Mouse (Mus musculus): ENCODE results near the gene Rin2.
"Not testable (repeated sequence)": the region's sequence is repeated elsewhere in the genome, so short reads cannot be mapped to it uniquely, and the experiment has no call there.

Gene Rin2

DNA sequence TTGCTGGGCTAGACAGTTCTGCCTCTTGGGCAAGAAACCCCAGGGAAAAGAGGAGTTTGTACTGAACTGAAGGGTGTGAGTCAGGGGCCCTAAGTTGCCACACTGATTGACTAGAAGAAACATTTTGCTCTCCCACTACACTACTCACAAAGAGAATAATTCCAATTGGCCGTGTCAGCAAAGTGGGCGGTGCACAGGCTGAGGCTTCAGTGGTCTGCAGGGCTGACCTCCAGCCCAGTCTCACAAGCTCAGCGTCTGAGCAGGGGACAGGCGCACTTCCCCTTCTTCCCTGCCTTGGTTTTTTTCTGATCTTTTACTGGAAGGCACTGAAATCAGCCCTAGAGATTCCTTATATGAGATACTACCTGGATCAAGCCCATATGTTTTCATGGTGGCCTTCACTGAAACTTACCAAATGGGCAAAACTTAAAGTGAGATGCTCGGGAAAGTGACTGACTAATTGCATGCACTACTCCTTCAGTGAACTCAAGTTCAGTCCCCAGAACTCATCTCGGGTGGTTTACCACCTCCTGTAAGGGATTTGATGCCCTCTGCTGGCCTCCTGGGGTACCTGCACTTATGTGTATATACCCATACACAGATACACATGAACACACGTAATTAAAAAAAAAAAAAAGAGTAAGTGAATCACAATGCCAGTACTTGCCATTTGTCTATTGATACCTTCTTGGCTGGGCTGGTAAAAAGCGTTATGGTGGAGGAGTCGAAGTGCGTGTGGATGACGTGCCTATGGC, 191.9 kb downstream of the Rin2 start:
- DNase-seq: no peak

GRCm38 (mm10) chr2:145871308-145871707, 196.3 kb downstream of the Rin2 start:
- DNase-seq: no peak

GRCm38 (mm10) chr2:145872099-145872498, 197.1 kb downstream of the Rin2 start:
- DNase-seq: no peak

DNA sequence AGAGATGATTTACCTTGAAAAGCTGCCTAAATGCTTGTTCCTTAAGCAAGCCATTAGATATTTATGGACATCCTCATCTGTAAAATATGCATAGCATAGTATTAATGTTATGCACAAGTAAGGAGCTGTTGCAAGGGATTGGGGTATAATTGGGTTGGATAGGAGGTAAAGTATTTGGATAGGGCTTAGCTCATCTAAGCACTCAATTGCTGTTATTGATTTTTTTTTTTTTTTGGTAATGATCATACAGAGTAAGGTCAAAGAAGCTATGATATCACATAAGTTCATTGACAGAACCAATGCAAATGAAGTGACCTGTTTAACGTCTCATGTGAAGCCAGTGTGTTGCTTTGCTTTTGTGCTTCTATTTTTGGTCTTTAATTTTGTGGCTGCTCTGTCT, 198.9 kb downstream of the Rin2 start:
- no peak for DNase-seq

DNA sequence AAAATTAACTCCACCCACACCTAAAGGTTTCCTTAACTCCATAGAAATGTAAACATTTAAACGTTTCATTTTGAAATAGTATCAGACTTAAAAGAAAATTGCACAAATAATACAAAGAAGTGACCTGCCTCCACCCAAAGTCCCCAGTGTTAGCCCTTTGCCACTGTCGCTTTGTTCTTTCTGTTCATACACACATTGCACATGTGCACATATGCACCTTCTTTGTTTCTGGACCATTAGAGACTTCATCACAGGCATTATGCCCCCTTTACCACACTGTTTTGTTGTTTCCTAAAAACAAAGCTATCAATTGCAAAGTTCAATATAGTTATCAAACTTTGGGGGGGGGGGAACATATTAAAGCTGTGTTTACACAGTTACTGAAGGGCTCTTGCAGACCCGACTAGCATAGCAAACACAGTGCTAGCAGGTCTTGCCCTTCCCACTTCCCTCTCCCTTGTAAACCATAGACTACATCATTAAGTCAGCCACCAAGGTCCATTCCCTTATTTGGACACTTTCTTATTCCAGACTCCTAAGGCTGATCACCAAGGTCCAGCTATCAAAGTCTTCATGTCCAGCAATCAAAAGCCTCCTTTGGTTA, 200.0 kb downstream of the Rin2 start:
- DNase-seq: no peak

- no peak for DNase-seq
Measured at GRCm38 (mm10) chr2:145877191-145877590, 202.2 kb downstream of the Rin2 start.

DNA sequence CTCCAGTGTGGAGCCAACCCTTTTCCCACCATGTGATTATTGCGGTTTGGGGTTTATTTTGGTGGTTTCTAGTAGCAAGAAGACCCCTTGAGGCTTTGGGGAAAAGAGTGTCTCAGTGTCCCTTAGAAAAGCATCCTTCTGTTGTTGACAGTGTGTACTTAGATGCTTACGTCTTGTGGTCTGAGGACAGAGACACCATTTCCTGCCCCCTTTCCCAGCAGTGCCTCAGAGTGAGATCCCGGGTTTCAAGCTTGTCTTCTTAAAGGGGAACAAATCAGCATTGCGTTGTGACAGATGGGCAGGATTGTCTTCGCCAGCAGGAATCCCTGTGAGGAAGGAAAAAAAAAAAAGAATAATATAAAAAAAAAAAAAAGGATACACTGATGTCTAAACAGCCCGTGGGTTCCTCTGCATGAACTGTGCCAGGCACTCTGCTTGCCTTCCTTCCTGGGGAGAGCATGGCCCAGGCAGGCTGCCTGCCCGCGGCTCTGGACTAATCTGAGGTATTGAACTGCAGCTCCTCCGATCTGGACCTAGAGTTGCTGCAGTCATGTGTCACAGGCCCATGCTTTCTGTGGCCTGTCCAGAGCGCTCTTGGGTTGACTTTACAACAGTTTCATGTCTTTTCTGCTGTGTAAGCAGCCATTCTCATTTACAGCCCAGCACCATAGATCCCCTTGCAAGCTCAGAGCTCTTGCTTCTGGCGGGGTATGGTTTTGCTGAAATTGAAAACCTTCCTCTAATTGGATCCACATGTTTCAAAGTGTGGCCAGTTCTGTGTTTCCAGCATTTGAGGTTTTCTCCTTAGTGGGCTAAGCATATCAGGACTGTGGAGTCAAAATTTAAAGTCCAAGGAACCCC, 206.1 kb downstream of the Rin2 start:
- no peak for DNase-seq

GRCm38 (mm10) chr2:145881932-145882331, 206.9 kb downstream of the Rin2 start:
- DNase-seq: no peak

- no peak for DNase-seq
Measured at GRCm38 (mm10) chr2:145882398-145882797, 207.4 kb downstream of the Rin2 start.

DNA sequence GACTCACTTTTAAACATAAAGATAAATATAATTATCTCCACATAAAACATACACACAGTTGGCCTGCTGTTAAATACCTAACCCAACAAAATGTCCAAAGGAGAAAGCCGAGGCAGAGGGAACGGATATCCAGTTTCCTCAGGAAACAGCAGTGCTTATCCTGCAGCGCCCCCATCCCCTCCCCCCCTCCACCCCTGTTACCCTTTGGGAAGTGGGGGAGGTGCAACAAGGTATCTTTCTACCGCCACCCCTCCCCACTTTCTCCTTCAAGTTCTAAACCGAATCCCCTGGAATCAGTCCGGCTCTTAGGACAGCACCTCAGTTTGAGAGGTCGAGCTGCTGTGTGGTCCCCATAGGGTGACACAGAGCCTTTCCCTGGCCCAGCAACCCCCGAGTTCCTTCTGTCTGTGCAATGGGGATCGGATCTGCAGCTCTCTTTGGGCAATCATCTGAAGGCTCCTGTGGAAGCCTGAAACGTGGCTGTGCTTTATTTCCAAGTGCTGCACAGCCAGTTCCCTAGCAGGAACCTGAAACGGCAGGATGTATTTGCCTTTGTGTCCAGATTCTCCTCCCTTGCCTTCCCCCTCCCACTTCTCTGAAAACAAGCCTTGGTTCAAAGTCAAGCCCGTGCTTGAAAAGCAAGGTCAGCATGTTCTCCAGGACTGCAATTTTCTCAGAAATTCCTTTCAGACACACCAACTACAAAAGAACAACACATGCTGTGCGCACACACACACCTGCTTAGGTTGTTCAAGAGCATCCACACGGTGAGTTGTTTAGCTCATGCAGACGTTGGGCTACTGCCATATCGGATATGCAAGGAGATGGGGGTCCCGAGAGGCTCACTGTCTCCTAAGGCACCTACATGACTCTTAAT, 209.3 kb downstream of the Rin2 start:
- DNase-seq: no peak

DNA sequence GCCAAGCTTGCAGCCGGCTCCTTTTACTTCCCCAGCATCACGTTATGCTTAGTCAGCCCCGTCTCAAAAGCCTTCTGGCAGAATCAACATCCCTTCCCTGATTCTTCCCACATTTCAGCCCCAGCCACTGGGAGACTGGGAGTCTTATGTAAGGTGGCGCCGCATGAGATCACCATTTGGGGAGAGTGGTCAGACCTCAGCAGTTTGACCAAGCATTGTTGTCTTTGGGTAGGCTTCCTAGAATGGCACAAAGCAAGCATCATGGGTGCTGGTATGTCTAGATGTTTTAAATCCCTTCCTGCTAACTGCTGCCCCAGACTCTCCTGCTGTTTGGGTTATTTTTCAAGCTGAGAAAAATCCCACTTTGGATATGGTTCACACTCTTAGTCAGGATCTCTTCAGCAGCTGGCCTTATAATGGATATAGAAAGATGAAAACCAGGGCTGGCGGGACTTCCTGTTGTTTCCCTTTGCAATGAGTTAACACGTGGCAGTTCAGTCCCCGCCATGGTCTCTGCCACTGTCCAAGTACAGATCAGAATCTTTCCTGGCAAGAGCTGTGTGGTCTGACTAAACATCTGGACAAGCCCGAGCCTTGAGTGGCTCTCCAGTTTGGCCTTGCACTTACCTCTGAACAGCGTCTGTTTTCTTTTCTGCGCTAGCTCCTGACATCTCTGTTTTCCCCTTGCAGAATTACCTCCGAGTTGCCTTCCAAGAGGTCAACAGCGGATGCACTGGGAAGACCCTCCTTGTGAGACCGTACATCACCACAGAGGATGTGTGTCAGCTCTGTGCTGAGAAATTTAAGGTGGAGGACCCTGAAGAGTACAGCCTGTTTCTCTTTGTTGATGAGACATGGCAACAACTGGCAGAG, 210.1 kb downstream of the Rin2 start:
- DNase-seq: no peak

DNA sequence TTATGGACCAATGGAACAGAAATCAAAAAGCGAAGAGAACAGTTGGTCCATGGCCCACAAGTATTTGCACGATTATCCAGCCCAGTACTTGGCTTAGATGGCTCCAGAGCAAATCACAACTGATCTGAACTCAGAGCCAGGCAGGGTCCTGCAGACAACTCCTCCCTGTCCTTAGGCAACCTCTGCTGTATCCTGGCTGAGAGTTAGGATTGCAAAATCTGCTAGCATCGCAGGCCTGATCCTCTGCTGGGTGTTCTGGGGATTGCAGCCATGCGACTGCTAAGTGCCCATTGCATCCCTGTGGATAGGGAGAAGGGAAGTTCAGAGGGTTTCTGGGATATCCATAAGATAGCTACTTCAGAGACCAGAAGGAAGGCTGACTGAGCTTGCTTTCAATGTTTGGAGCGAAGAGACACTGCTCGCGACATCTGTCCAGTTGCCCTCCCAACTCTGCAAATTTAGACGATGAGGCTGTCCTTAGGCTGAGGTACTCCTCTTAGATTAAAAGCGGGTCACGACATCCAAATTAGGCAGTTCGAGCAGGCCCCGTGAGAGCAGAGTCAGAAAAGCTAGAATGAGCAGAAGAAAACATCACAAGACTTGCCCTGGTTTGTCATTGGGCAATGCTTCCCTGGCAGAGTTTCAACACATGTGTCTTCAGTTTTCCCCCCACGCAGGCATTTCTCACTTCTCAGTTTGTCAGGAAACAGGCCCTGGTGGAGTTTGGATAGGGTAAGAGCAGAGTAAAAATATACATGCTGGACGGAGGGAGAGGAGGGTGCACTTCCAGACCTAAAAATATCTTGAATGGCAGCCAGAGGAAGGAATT, 213.1 kb downstream of the Rin2 start:
- no peak for DNase-seq

GRCm38 (mm10) chr2:145888766-145889480, 213.9 kb downstream of the Rin2 start:
- no peak for DNase-seq

- no peak for DNase-seq
Measured at GRCm38 (mm10) chr2:145890571-145890970, 215.6 kb downstream of the Rin2 start.

DNA sequence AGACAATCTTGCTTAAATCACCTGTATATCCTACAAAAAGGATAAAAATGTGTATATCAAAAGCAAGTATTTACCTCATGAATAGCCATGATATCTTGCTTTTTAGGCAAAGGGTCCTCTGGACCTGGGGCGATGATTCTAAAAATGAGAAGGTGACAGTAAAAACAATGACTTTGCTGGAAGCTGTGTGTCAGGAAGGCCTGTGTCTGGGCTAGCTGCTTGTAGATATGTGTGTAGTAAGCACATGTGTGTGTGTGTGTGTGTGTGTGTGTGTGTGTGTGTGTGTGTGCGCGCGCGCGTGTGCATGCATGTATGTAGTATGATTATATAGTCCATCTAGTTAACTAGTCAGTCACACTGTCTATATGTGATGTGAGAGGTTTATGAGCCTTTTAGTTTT, 218.7 kb downstream of the Rin2 start:
- no peak for DNase-seq

DNA sequence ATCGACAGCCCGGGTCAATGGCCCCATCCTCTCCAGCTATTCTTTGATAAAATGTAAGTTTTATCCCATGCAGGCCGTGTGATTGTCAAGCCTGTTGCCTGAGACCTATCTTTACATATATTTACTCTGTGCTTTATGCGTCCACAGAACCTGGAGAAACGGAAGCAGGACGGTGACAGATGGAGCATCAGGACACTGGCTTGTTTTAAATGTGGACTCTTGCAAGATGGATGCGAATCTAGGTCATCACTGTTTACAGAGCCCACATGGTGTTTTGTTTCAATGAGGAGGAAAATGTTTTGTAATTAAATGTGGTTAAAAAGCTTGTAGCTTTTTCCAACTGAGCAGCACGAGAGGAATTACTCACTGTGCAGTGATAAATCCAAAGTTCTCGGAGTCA, 223.1 kb downstream of the Rin2 start:
- no peak for DNase-seq

GRCm38 (mm10) chr2:145900318-145900717, 225.3 kb downstream of the Rin2 start:
- DNase-seq: not testable (repeated sequence)

DNA sequence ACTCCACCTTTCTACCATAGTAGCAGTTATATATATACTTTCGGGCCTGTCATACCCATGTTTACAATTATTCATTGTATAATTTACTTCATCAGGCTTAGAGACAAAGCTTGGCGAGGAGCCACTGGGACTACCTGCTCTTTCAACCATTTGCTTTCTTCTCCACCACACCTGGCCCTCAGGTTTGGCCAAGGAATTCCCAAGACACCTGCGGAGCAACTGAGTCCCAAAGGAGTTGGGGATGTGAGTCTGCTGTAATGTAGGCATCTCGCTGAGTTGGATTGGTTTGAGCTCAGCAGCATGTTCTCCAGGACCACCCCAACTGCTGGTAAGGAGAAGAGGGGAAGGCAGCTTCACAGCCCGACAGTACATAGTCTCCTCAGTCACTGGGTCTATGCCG, 226.8 kb downstream of the Rin2 start, which contains the start of gene Naa20:
Gene Naa20 (plus strand): TSS at position 239 of the 400 bp plus-strand sequence.
- DNase-seq: no peak

DNA sequence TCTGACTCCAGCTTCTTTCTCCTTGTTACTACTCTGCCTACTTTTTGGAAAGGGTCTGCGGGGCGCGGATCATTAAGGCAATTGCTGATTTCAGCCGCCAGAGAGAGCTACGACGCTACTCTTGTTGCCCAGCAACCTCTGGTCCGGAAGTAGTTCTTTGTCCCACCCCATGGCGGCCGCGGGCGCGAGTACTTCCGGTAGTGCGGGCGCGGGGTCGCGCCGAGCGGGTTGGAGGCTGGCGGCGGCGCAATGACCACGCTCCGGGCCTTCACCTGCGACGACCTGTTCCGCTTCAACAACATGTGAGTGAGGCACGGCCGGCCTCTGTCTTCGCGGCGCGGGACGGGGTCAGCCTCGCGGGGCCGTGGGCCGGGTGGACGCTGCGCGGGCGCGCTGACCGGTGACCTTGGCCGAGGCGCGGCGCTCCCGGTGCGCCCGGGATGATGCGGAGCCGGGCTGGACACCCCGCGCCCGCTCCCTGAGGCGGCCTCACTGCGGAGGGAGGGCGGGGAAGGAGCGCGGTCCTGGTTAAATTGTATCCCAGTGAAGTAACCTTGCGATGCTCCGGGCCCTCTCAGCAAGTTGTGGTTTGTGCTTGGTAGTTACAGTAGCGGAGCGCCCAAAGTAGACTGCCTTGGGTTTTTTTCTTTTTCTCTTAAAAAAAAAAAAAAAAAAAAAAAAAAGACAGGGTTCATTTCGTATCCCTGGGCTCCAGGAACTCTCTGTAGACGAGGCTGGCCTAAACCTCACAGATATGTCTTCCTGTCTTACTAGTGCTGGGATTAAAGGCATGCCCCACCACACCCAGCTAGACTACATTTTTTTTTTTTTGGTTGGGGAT, 228.3 kb downstream of the Rin2 start:
- peak; percentile 75 to 80 for DNase-seq

Measured in thymus, adult 18-20 months (tissue).